Mouse (Mus musculus) intestine, embryonic 16.5 days (tissue): Measurements from ENCODE around the gene Anpep. TPM values are rescaled to one million over a fixed set of nuclear protein-coding genes. Genes with fewer than 3 reads are reported as not detected.

Source experiments
- ATAC-seq: fragments of 200-750 bp; cut with Nextera tagmentation; 2 replicates; pipeline ENCODE4 v1.8.0; 2017; ENCODE audit warnings: moderate TSS enrichment, moderate library complexity
- H3K27ac ChIP-seq: fragments of 300-500 bp; sonication (generic); 2 replicates; pipeline ENCODE4 v1.5.1; 2014; ENCODE audit warnings: mild to moderate bottlenecking, low read length
- H3K27me3 ChIP-seq: fragments of 300-500 bp; sonication (generic); replicated peaks from 2 replicates; pipeline ENCODE4 v1.6.1; 2014; ENCODE audit warnings: low read length, control low read depth, mixed read lengths; ENCODE audit not compliant: control insufficient read depth, insufficient read depth
- H3K36me3 ChIP-seq: fragments of 300-500 bp; sonication (generic); 2 replicates; pipeline ENCODE4 v1.6.1; 2014; ENCODE audit warnings: low read length, control low read depth; ENCODE audit not compliant: control insufficient read depth, insufficient read depth
- H3K4me1 ChIP-seq: fragments of 300-500 bp; sonication (generic); 2 replicates; pipeline ENCODE4 v1.6.1; 2014; ENCODE audit warnings: low read length, control low read depth, mixed read lengths; ENCODE audit not compliant: control insufficient read depth, insufficient read depth
- H3K4me2 ChIP-seq: fragments of 300-500 bp; sonication (generic); 2 replicates; pipeline ENCODE4 v1.6.1; 2014; ENCODE audit warnings: low read depth, low read length, control low read depth
- H3K4me3 ChIP-seq: fragments of 300-500 bp; sonication (generic); 2 replicates; pipeline ENCODE4 v1.5.1; 2014; ENCODE audit warnings: mild to moderate bottlenecking, low read length
- H3K9ac ChIP-seq: fragments of 300-500 bp; sonication (generic); 2 replicates; pipeline ENCODE4 v1.6.1; 2014; ENCODE audit warnings: low read depth, low read length
- H3K9me3 ChIP-seq: fragments of 300-500 bp; sonication (generic); 2 replicates; pipeline ENCODE4 v1.6.1; 2016; ENCODE audit warnings: low read length, control low read depth; ENCODE audit not compliant: control insufficient read depth
- WGBS: fragments of 180-500 bp; shearing (Covaris S2); extraction: QIAGEN DNeasy Blood & Tissue Kit; methylation state at CpG from one replicate; pipeline ENCODE4 v1.1.7; 2014; 5-methylcytosine and 5-hydroxymethylcytosine counted together
- polyA plus RNA-seq: library from polyadenylated mRNA; unstranded; fragments of >200 nt; fragmentation: Nextera tagmentation; extraction: Ambion mirVana; gene quantifications from 2 replicates; pipeline ENCODE4 v1.2.1, GENCODE M21; 2015

Anpep gene
- polyA plus RNA-seq, 1 experiment from 2014 or later, result 248 TPM

GRCm38 (mm10) chr7:79786295-79786694 lies 74.6 kb downstream of the Anpep start:
- no peak overlapping the region for H3K4me2 ChIP-seq
- no peaks in the 10 kb centered on the region for H3K9me3 ChIP-seq
- WGBS, result 25% methylated on average over 6 of the region's 6 CpGs
- peak; percentile 12; the same call in 1 of the 2 replicates for ATAC-seq
- H3K9ac ChIP-seq, result no peak overlapping the region
- no peak overlapping the region for H3K27ac ChIP-seq
- no peak overlapping the region for H3K4me3 ChIP-seq
- peaks cover 6% of the 10 kb centered on the region for H3K27me3 ChIP-seq
- peaks cover 3% of the 10 kb centered on the region; the same call in 1 of the 2 replicates for H3K4me1 ChIP-seq
- H3K36me3 ChIP-seq, result no peaks in the 10 kb centered on the region

- H3K4me3 ChIP-seq, result no peak overlapping the region
- no peak for ATAC-seq
- no peaks in the 10 kb centered on the region for H3K9me3 ChIP-seq
- 82% methylated on average over 2 of the region's 2 CpGs for WGBS
- peaks cover 9% of the 10 kb centered on the region for H3K4me1 ChIP-seq
- no peak overlapping the region for H3K4me2 ChIP-seq
- no peaks in the 10 kb centered on the region for H3K27me3 ChIP-seq
- no peak overlapping the region for H3K27ac ChIP-seq
- no peaks in the 10 kb centered on the region for H3K36me3 ChIP-seq
- no peak overlapping the region for H3K9ac ChIP-seq
These were observed 78.4 kb downstream of the Anpep start for GRCm38 (mm10) chr7:79782516-79782855.

GRCm38 (mm10) chr7:79781826-79782515 lies 78.9 kb downstream of the Anpep start:
- Histone ChIP-seq H3K4me2 (no peak overlapping the region), H3K27me3 (no peaks in the 10 kb centered on the region), H3K27ac (no peak overlapping the region), H3K9ac (no peak overlapping the region), H3K4me1 (peaks cover 9% of the 10 kb centered on the region), H3K9me3 (no peaks in the 10 kb centered on the region), H3K36me3 (no peaks in the 10 kb centered on the region), H3K4me3 (no peak overlapping the region)
- no peak for ATAC-seq
- WGBS, result 80% methylated on average over 11 of the region's 11 CpGs

- 23% methylated on average over 16 of the region's 16 CpGs for WGBS
- Histone ChIP-seq H3K4me3 (peak overlapping the region; percentile 45), H3K4me1 (peaks cover 9% of the 10 kb centered on the region), H3K9ac (peak overlapping the region; percentile 66), H3K27me3 (no peaks in the 10 kb centered on the region), H3K36me3 (no peaks in the 10 kb centered on the region), H3K27ac (peak overlapping the region; percentile 62; the same call in 1 of the 2 replicates), H3K4me2 (peak overlapping the region; percentile 72), H3K9me3 (no peaks in the 10 kb centered on the region)
- peak; percentile 83 for ATAC-seq
These were observed 79.9 kb downstream of the Anpep start for GRCm38 (mm10) chr7:79780647-79781626.

Other genes with a start within 250 kb of the Anpep start
- 0.20 and 0.23 TPM in 2 replicates for gene Rhcg, start 243.4 kb downstream of the Anpep start, polyA plus RNA-seq
- gene Ticrr, start 200.9 kb downstream of the Anpep start, polyA plus RNA-seq, result 4.3 and 4.5 TPM in 2 replicates
- 1.2 and 1.4 TPM in 2 replicates for gene Kif7, start 145.3 kb downstream of the Anpep start, polyA plus RNA-seq
- gene Plin1, start 128.2 kb downstream of the Anpep start, polyA plus RNA-seq, result not detected in 2 replicates
- 12.7 and 12.8 TPM in 2 replicates for gene Pex11a, start 117.9 kb downstream of the Anpep start, polyA plus RNA-seq
- gene Wdr93, start 117.9 kb downstream of the Anpep start, polyA plus RNA-seq, result 0.15 and 0.24 TPM in 2 replicates
- gene Mesp1, start 67.3 kb downstream of the Anpep start, polyA plus RNA-seq, result 0.28 TPM in 1 of 2 replicates, not detected in the other
- 2.6 and 3.1 TPM in 2 replicates for gene Mesp2, start 50.3 kb downstream of the Anpep start, polyA plus RNA-seq
- gene Ap3s2, start 59.6 kb upstream of the Anpep start, polyA plus RNA-seq, result 28.9 and 30.7 TPM in 2 replicates
- gene Arpin, start 74.3 kb upstream of the Anpep start, polyA plus RNA-seq, result 58.0 and 60.8 TPM in 2 replicates
- 12.2 and 12.4 TPM in 2 replicates for gene Zfp710, start 163.8 kb upstream of the Anpep start, polyA plus RNA-seq